Mouse (Mus musculus): ENCODE results near the gene Gsta3.
"Not testable (repeated sequence)": the region's sequence is repeated elsewhere in the genome, so short reads cannot be mapped to it uniquely, and the experiment has no call there.

Gene Gsta3

GRCm38 (mm10) chr1:21239911-21240898 is at the start of gene Gsta3:
TSS of gene Gsta3 (plus strand) at chr1:21240589.
- no peak for DNase-seq (ENCODE audit: low read depth, low spot score)

- no peak for DNase-seq (ENCODE audit: low read depth, low spot score)
Measured at GRCm38 (mm10) chr1:21206241-21206640, 34.1 kb upstream of the Gsta3 start.

- DNase-seq (ENCODE audit: low read depth, low spot score): not testable (repeated sequence)
Measured at GRCm38 (mm10) chr1:21213537-21213936, 26.9 kb upstream of the Gsta3 start.

- DNase-seq (ENCODE audit: low read depth, low spot score): not testable (repeated sequence)
Measured at GRCm38 (mm10) chr1:21213991-21214692, 26.2 kb upstream of the Gsta3 start.

GRCm38 (mm10) chr1:21218489-21218919 is 21.9 kb upstream of the Gsta3 start, which contains the start of gene Tmem14a:
TSS of gene Tmem14a (plus strand) at chr1:21218575.
- DNase-seq (ENCODE audit: low read depth, low spot score): peak; percentile 78

GRCm38 (mm10) chr1:21227756-21228395 is 12.5 kb upstream of the Gsta3 start:
- no peak for DNase-seq (ENCODE audit: low read depth, low spot score)

GRCm38 (mm10) chr1:21228740-21229722 is 11.4 kb upstream of the Gsta3 start:
- not testable (repeated sequence) for DNase-seq (ENCODE audit: low read depth, low spot score)

- no peak for DNase-seq (ENCODE audit: low read depth, low spot score)
Measured at GRCm38 (mm10) chr1:21230376-21230775, 10.0 kb upstream of the Gsta3 start.

- DNase-seq (ENCODE audit: low read depth, low spot score): no peak
Measured at GRCm38 (mm10) chr1:21231744-21232464, 8.5 kb upstream of the Gsta3 start.

GRCm38 (mm10) chr1:21232516-21232915 is 7.9 kb upstream of the Gsta3 start:
- no peak for DNase-seq (ENCODE audit: low read depth, low spot score)

GRCm38 (mm10) chr1:21235359-21235758 is 5.0 kb upstream of the Gsta3 start:
- no peak for DNase-seq (ENCODE audit: low read depth, low spot score)

- DNase-seq (ENCODE audit: low read depth, low spot score): no peak
Measured at GRCm38 (mm10) chr1:21241096-21241495, 707 bp downstream of the Gsta3 start.

- DNase-seq (ENCODE audit: low read depth, low spot score): no peak
Measured at GRCm38 (mm10) chr1:21244290-21244960, 4.0 kb downstream of the Gsta3 start.

GRCm38 (mm10) chr1:21246136-21246535 is 5.7 kb downstream of the Gsta3 start:
- no peak for DNase-seq (ENCODE audit: low read depth, low spot score)

GRCm38 (mm10) chr1:21247896-21248295 is 7.5 kb downstream of the Gsta3 start:
- DNase-seq (ENCODE audit: low read depth, low spot score): no peak

GRCm38 (mm10) chr1:21248560-21249390 is 8.4 kb downstream of the Gsta3 start:
- DNase-seq (ENCODE audit: low read depth, low spot score): no peak

GRCm38 (mm10) chr1:21251661-21252060 is 11.3 kb downstream of the Gsta3 start:
- DNase-seq (ENCODE audit: low read depth, low spot score): no peak

GRCm38 (mm10) chr1:21252566-21253302 is 12.3 kb downstream of the Gsta3 start:
- no peak for DNase-seq (ENCODE audit: low read depth, low spot score)

All from forelimb bud, embryonic 11.5 days (tissue).